Mouse (Mus musculus) testis, adult 2 months (tissue): ENCODE measurements around the gene Sema6b. TPM values are rescaled to one million over a fixed set of nuclear protein-coding genes. Genes with fewer than 3 reads are reported as not detected.

Experiments used
- H3K27ac ChIP-seq: fragments of 200-500 bp; 2 replicates; pipeline ENCODE4 v1.5.1; 2012; ENCODE audit warnings: low read depth, low read length; ENCODE audit not compliant: control insufficient read depth, insufficient read depth
- H3K27me3 ChIP-seq: fragments of 200-500 bp; 2 replicates; pipeline ENCODE4 v1.6.1; 2012; ENCODE audit warnings: mild to moderate bottlenecking, low read length, moderate library complexity; ENCODE audit not compliant: control insufficient read depth, insufficient read depth
- H3K36me3 ChIP-seq: fragments of 200-500 bp; 2 replicates; pipeline ENCODE4 v1.6.1; 2012; ENCODE audit warnings: mild to moderate bottlenecking, low read length; ENCODE audit not compliant: control insufficient read depth, insufficient read depth
- H3K4me1 ChIP-seq: fragments of 200-500 bp; 2 replicates; pipeline ENCODE4 v1.6.1; 2012; ENCODE audit warnings: low read length; ENCODE audit not compliant: control insufficient read depth, insufficient read depth
- H3K4me3 ChIP-seq: fragments of 200-500 bp; 2 replicates; pipeline ENCODE4 v1.5.1; 2012; ENCODE audit warnings: low read depth, mild to moderate bottlenecking, low read length, moderate library complexity, mixed read lengths; ENCODE audit not compliant: control insufficient read depth
- CTCF ChIP-seq: fragments of 200-500 bp; IDR thresholded peaks from 2 replicates; pipeline ENCODE4 v1.5.1; 2012; ENCODE audit warnings: low read depth, mild to moderate bottlenecking, inconsistent platforms, low read length, moderate library complexity; ENCODE audit not compliant: control insufficient read depth, insufficient read depth, insufficient replicate concordance
- POLR2A ChIP-seq: fragments of 200-500 bp; IDR thresholded peaks from 2 replicates; pipeline ENCODE4 v1.6.1; 2012; ENCODE audit warnings: low read depth, mild to moderate bottlenecking, inconsistent platforms, low read length, moderate library complexity; ENCODE audit not compliant: control insufficient read depth
- polyA plus RNA-seq: library from polyadenylated mRNA; depleted of rRNA; stranded (reverse); fragments of >200 nt; gene quantifications from 2 replicates; pipeline ENCODE4 v1.2.3, GENCODE M21; 2012

Gene Sema6b
- polyA plus RNA-seq, 1 experiment, result 0.28 TPM

GRCm38 (mm10) chr17:56144546-56144945, 4.4 kb upstream of the Sema6b start:
- TF ChIP-seq POLR2A, result no peak
- TF ChIP-seq CTCF, result no peak
- Histone ChIP-seq H3K4me1 (peaks cover 17% of the 10 kb centered on the region), H3K36me3 (no peaks in the 10 kb centered on the region), H3K27ac (no peak overlapping the region), H3K4me3 (no peak overlapping the region), H3K27me3 (no peaks in the 10 kb centered on the region; the same call in 1 of the 2 replicates)

- peak overlapping the region; percentile 35 for H3K4me3 ChIP-seq
- TF ChIP-seq CTCF (no peak), POLR2A (no peak)
- no peak overlapping the region for H3K27ac ChIP-seq
- peaks cover 24% of the 10 kb centered on the region for H3K4me1 ChIP-seq
- no peaks in the 10 kb centered on the region; the same call in 1 of the 2 replicates for H3K27me3 ChIP-seq
- no peaks in the 10 kb centered on the region for H3K36me3 ChIP-seq
These were observed 1.8 kb upstream of the Sema6b start for GRCm38 (mm10) chr17:56141702-56142605.

- H3K27me3 ChIP-seq, result no peaks in the 10 kb centered on the region; the same call in 1 of the 2 replicates
- H3K4me3 ChIP-seq, result no peak overlapping the region
- TF ChIP-seq CTCF (no peak), POLR2A (no peak)
- H3K27ac ChIP-seq, result no peak overlapping the region
- H3K36me3 ChIP-seq, result no peaks in the 10 kb centered on the region
- H3K4me1 ChIP-seq, result peaks cover 27% of the 10 kb centered on the region
These were observed 788 bp downstream of the Sema6b start for GRCm38 (mm10) chr17:56139355-56139754.

- H3K27me3 ChIP-seq, result no peaks in the 10 kb centered on the region; the same call in 1 of the 2 replicates
- no peak overlapping the region for H3K27ac ChIP-seq
- peaks cover 36% of the 10 kb centered on the region for H3K4me1 ChIP-seq
- H3K4me3 ChIP-seq, result no peak overlapping the region
- no peak for TF ChIP-seq CTCF
- H3K36me3 ChIP-seq, result no peaks in the 10 kb centered on the region
These were observed 2.1 kb downstream of the Sema6b start for GRCm38 (mm10) chr17:56137839-56138613.

- H3K4me3 ChIP-seq, result no peak overlapping the region
- TF ChIP-seq CTCF (no peak), POLR2A (no peak)
- H3K36me3 ChIP-seq, result no peaks in the 10 kb centered on the region
- H3K27me3 ChIP-seq, result no peaks in the 10 kb centered on the region; the same call in 1 of the 2 replicates
- H3K4me1 ChIP-seq, result peaks cover 35% of the 10 kb centered on the region
- no peak overlapping the region for H3K27ac ChIP-seq
These were observed 3.6 kb downstream of the Sema6b start for GRCm38 (mm10) chr17:56136558-56136957.

- Histone ChIP-seq H3K27ac (no peak overlapping the region), H3K36me3 (no peaks in the 10 kb centered on the region), H3K4me1 (peaks cover 27% of the 10 kb centered on the region), H3K27me3 (no peaks in the 10 kb centered on the region), H3K4me3 (peak overlapping the region; percentile 38)
- TF ChIP-seq POLR2A (no peak), CTCF (peak; percentile 71; the same call in 1 of the 2 replicates)
These were observed 5.6 kb downstream of the Sema6b start for GRCm38 (mm10) chr17:56134463-56134971.
